Mouse (Mus musculus) embryonic fibroblast, embryonic 13.5 days (primary cell): Measurements from ENCODE around the gene Gys1.

Experiments
- CTCF ChIP-seq: IDR thresholded peaks from 2 replicates; pipeline ENCODE4 v1.5.1; 2011; ENCODE audit warnings: mild to moderate bottlenecking, control low read depth, low read length, moderate library complexity, borderline replicate concordance; ENCODE audit not compliant: insufficient read depth
- POLR2A ChIP-seq: IDR thresholded peaks from 2 replicates; pipeline ENCODE4 v1.6.1; 2011; ENCODE audit warnings: low read depth, mild to moderate bottlenecking, control low read depth, low read length, moderate library complexity

- TF ChIP-seq CTCF (no peak), POLR2A (no peak)
Observed at GRCm38 (mm10) chr7:45478774-45479173, 44.1 kb downstream of the Gys1 start.
